Comparison of ENCODE assay signal across 30 mouse cellular contexts in genomic region chr9:92899733-92900132, GRCm38 (mm10).
A peak's percentile ranks its signal among the peaks of the same experiment; 100 is the strongest.
DNase-seq lines count a peak whose midpoint lies in the region; ATAC-seq and TF ChIP-seq lines count a peak whose summit lies in the region.
"Had no signal": no experiment of that assay in that cellular context is flagged by ENCODE, and none has a peak within 500 bp of the region (broad histone marks: within the 10 kb centered on the region; RNA-seq: fewer than 3 reads in every experiment).

No protein-coding gene starts in this region.

- no peaks in the 10 kb centered on the region for H3K4me1 ChIP-seq in forebrain, embryonic 14.5 days (ENCODE audit: control insufficient read depth, insufficient read depth, low read length)
- no peaks in the 10 kb centered on the region for H3K4me1 ChIP-seq in forebrain, embryonic 13.5 days
- H3K4me1 ChIP-seq in kidney, postnatal 0 days (replicated peaks; ENCODE audit: insufficient read depth, low read length), result no peaks in the 10 kb centered on the region
- H3K4me1 ChIP-seq: embryonic facial prominence, embryonic 13.5 days; forebrain, embryonic 10.5 days; heart, embryonic 10.5 days; heart, embryonic 15.5 days; limb, embryonic 12.5 days; liver, embryonic 15.5 days; lung, embryonic 15.5 days; midbrain, embryonic 12.5 days; neural tube, embryonic 15.5 days had no signal

- peak; percentile 20 for DNase-seq in forebrain, embryonic 14.5 days (ENCODE audit: low spot score)
- peak; percentile 40 for DNase-seq in kidney, postnatal 0 days (ENCODE audit: low spot score)
- DNase-seq in kidney, postnatal 25 days, result no peak
- no peak for DNase-seq in left cerebral cortex, adult 2 months (ENCODE audit: extremely low spot score in 1 of 2, low spot score in 2 of 2)
- no peak for DNase-seq in left cerebral cortex, postnatal 4 days
- peak; percentile 8 for DNase-seq in retina, adult 2 months (ENCODE audit: low read depth, low spot score)
- DNase-seq in retina, postnatal 1 day, result no peak
- DNase-seq: adrenal gland, adult 8-10 months; cerebellum, adult 11 months; cerebellum, adult 9-11 months; gastrocnemius, postnatal 10 days; kidney, adult 8-10 months; kidney, postnatal 10 days; lung, postnatal 36 days; right cerebral cortex, adult 18-20 months; spleen, adult 18-20 months; thymus, adult 2 months; thymus, postnatal 36 days had no signal

- intact Hi-C loops in left cerebral cortex, adult 2 months (cut with DNase I), result loop anchor here (5.0 kb wide), 1 partner anchor 1638 kb away; the partner anchor contains the start of gene 1190002N15Rik
- intact Hi-C loops in left cerebral cortex, postnatal 4 days (cut with DNase I), result no loop called here

- 79% methylated on average over 4 of the region's 4 CpGs for WGBS in forebrain, embryonic 14.5 days
- 76% methylated on average over 4 of the region's 4 CpGs for WGBS in forebrain, embryonic 13.5 days
- 56% methylated on average over 4 of the region's 4 CpGs for WGBS in kidney, postnatal 0 days

- H3K9me3 ChIP-seq in forebrain, embryonic 14.5 days (replicated peaks; ENCODE audit: control insufficient read depth, low read length), result no peaks in the 10 kb centered on the region
- H3K9me3 ChIP-seq in forebrain, embryonic 13.5 days (replicated peaks), result no peaks in the 10 kb centered on the region
- H3K9me3 ChIP-seq in kidney, postnatal 0 days (replicated peaks; ENCODE audit: low read length), result no peaks in the 10 kb centered on the region
- H3K9me3 ChIP-seq: embryonic facial prominence, embryonic 13.5 days; forebrain, embryonic 10.5 days; G1E; heart, embryonic 10.5 days; heart, embryonic 15.5 days; limb, embryonic 12.5 days; liver, embryonic 15.5 days; lung, embryonic 15.5 days; midbrain, embryonic 12.5 days; neural tube, embryonic 15.5 days had no signal

- no peak overlapping the region for H3K27ac ChIP-seq in forebrain, embryonic 14.5 days (ENCODE audit: low read depth, low read length)
- H3K27ac ChIP-seq in forebrain, embryonic 13.5 days, result no peak overlapping the region
- no peak overlapping the region for H3K27ac ChIP-seq in kidney, postnatal 0 days
- H3K27ac ChIP-seq in left cerebral cortex, adult 2 months, result peak overlapping the region; percentile 16; the same call in 1 of the 2 replicates
- H3K27ac ChIP-seq: embryonic facial prominence, embryonic 13.5 days; forebrain, embryonic 10.5 days; heart, embryonic 10.5 days; heart, embryonic 15.5 days; limb, embryonic 12.5 days; liver, embryonic 15.5 days; lung, embryonic 15.5 days; midbrain, embryonic 12.5 days; neural tube, embryonic 15.5 days had no signal

- ATAC-seq in forebrain, embryonic 14.5 days, result peak; percentile 23; the same call in 1 of the 2 replicates
- no peak for ATAC-seq in forebrain, embryonic 13.5 days
- ATAC-seq in kidney, postnatal 0 days (replicated peaks; ENCODE audit: low FRiP score, low read depth), result no peak
- ATAC-seq: intestine, embryonic 16.5 days had no signal

- H3K9ac ChIP-seq in forebrain, embryonic 14.5 days (ENCODE audit: low read length), result no peak overlapping the region
- no peak overlapping the region for H3K9ac ChIP-seq in forebrain, embryonic 13.5 days
- H3K9ac ChIP-seq in kidney, postnatal 0 days (ENCODE audit: low read depth, low read length), result no peak overlapping the region
- H3K9ac ChIP-seq: embryonic facial prominence, embryonic 13.5 days; heart, embryonic 15.5 days; limb, embryonic 12.5 days; liver, embryonic 15.5 days; lung, embryonic 15.5 days; midbrain, embryonic 12.5 days; neural tube, embryonic 15.5 days had no signal

- no peaks in the 10 kb centered on the region for H3K27me3 ChIP-seq in forebrain, embryonic 14.5 days (replicated peaks; ENCODE audit: control insufficient read depth, insufficient read depth, low read length)
- no peaks in the 10 kb centered on the region for H3K27me3 ChIP-seq in forebrain, embryonic 13.5 days
- no peaks in the 10 kb centered on the region for H3K27me3 ChIP-seq in kidney, postnatal 0 days (ENCODE audit: insufficient read depth, low read length)
- H3K27me3 ChIP-seq: embryonic facial prominence, embryonic 13.5 days; heart, embryonic 15.5 days; limb, embryonic 12.5 days; liver, embryonic 15.5 days; lung, embryonic 15.5 days; midbrain, embryonic 12.5 days; neural tube, embryonic 15.5 days had no signal

- no peaks in the 10 kb centered on the region for H3K36me3 ChIP-seq in forebrain, embryonic 14.5 days (ENCODE audit: control insufficient read depth, insufficient read depth, low read length)
- no peaks in the 10 kb centered on the region for H3K36me3 ChIP-seq in forebrain, embryonic 13.5 days (ENCODE audit: poor library complexity, severe bottlenecking)
- H3K36me3 ChIP-seq in kidney, postnatal 0 days (ENCODE audit: insufficient read depth, low read length), result no peaks in the 10 kb centered on the region
- H3K36me3 ChIP-seq: embryonic facial prominence, embryonic 13.5 days; forebrain, embryonic 10.5 days; G1E; heart, embryonic 10.5 days; heart, embryonic 15.5 days; limb, embryonic 12.5 days; liver, embryonic 15.5 days; lung, embryonic 15.5 days; midbrain, embryonic 12.5 days; neural tube, embryonic 15.5 days had no signal

- H3K4me2 ChIP-seq in forebrain, embryonic 14.5 days (ENCODE audit: low read length), result no peak overlapping the region
- no peak overlapping the region for H3K4me2 ChIP-seq in forebrain, embryonic 13.5 days
- H3K4me2 ChIP-seq in kidney, postnatal 0 days (ENCODE audit: low read length), result no peak overlapping the region
- H3K4me2 ChIP-seq: embryonic facial prominence, embryonic 13.5 days; heart, embryonic 15.5 days; limb, embryonic 12.5 days; liver, embryonic 15.5 days; lung, embryonic 15.5 days; midbrain, embryonic 12.5 days; neural tube, embryonic 15.5 days had no signal

- H3K4me3 ChIP-seq in forebrain, embryonic 14.5 days (ENCODE audit: low read depth, low read length), result no peak overlapping the region
- no peak overlapping the region for H3K4me3 ChIP-seq in forebrain, embryonic 13.5 days
- no peak overlapping the region for H3K4me3 ChIP-seq in kidney, postnatal 0 days (replicated peaks; ENCODE audit: low read depth, low read length)
- no peak overlapping the region for H3K4me3 ChIP-seq in left cerebral cortex, adult 2 months
- H3K4me3 ChIP-seq: embryonic facial prominence, embryonic 13.5 days; forebrain, embryonic 10.5 days; heart, embryonic 10.5 days; heart, embryonic 15.5 days; limb, embryonic 12.5 days; liver, embryonic 15.5 days; lung, embryonic 15.5 days; midbrain, embryonic 12.5 days; neural tube, embryonic 15.5 days had no signal

- no peak for TF ChIP-seq CTCF in kidney, postnatal 0 days (IDR thresholded peaks at IDR 0.05; ENCODE audit: low read depth)
- no peak for TF ChIP-seq CTCF in left cerebral cortex, adult 2 months (IDR thresholded peaks at IDR 0.05)

Comparison
In these comparisons a context has a peak if more than half of its experiments do, and no peak if none do; other contexts are left out.
1. DNase-seq: peak in forebrain, embryonic 14.5 days (single experiment), kidney, postnatal 0 days (single experiment) and retina, adult 2 months (single experiment); none in kidney, postnatal 25 days (0 of 2), left cerebral cortex, adult 2 months (0 of 2), left cerebral cortex, postnatal 4 days (single experiment) and retina, postnatal 1 day (single experiment).